Mouse (Mus musculus) hindbrain, postnatal 0 days (tissue): Measurements from ENCODE around the gene Prdm16. TPM values are rescaled to one million over a fixed set of nuclear protein-coding genes. Genes with fewer than 3 reads are reported as not detected.
A peak's percentile ranks its signal among the peaks of the same experiment; 100 is the strongest.

ENCODE experiments used
- ATAC-seq: fragments of 200-750 bp; cut with Nextera tagmentation; 2 replicates; pipeline ENCODE4 v1.8.0; 2017; ENCODE audit warnings: mild to moderate bottlenecking, moderate TSS enrichment, moderate library complexity
- DNase-seq: peaks from one replicate; pipeline ENCODE4 v3.0.0-alpha.2; 2015; ENCODE audit warnings: low spot score
- H3K27ac ChIP-seq: fragments of 300-500 bp; sonication (generic); 2 replicates; pipeline ENCODE4 v1.5.1; 2014; ENCODE audit warnings: mild to moderate bottlenecking
- H3K27me3 ChIP-seq: fragments of 300-500 bp; sonication (generic); 2 replicates; pipeline ENCODE4 v1.6.1; 2014; ENCODE audit warnings: low read length, mixed read lengths; ENCODE audit not compliant: insufficient read depth
- H3K36me3 ChIP-seq: fragments of 300-500 bp; sonication (generic); 2 replicates; pipeline ENCODE4 v1.6.1; 2014; ENCODE audit warnings: low read length, mixed read lengths; ENCODE audit not compliant: insufficient read depth
- H3K4me1 ChIP-seq: fragments of 300-500 bp; sonication (generic); 2 replicates; pipeline ENCODE4 v1.6.1; 2014; ENCODE audit warnings: antibody characterized with exemption, low read length, mixed read lengths; ENCODE audit not compliant: insufficient read depth
- H3K4me2 ChIP-seq: fragments of 300-500 bp; sonication (generic); 2 replicates; pipeline ENCODE4 v1.6.1; 2014; ENCODE audit warnings: low read depth, mild to moderate bottlenecking, low read length, moderate library complexity, mixed read lengths
- H3K4me3 ChIP-seq: fragments of 300-500 bp; sonication (generic); 2 replicates; pipeline ENCODE4 v1.5.1; 2014; ENCODE audit warnings: low read length
- H3K9ac ChIP-seq: fragments of 300-500 bp; sonication (generic); replicated peaks from 2 replicates; pipeline ENCODE4 v1.6.1; 2014; ENCODE audit warnings: mild to moderate bottlenecking, low read length, moderate library complexity, mixed read lengths
- H3K9me3 ChIP-seq: fragments of 300-500 bp; sonication (generic); 2 replicates; pipeline ENCODE4 v1.6.1; 2016; ENCODE audit warnings: low read length, mixed read lengths
- CTCF ChIP-seq: IDR thresholded peaks from 2 replicates; pipeline ENCODE4 v1.5.1; 2016; ENCODE audit warnings: antibody characterized with exemption, control low read depth, low read depth
- WGBS: fragments of 180-500 bp; shearing (Covaris S2); extraction: QIAGEN DNeasy Blood & Tissue Kit; methylation state at CpG from one replicate; pipeline ENCODE4 v1.1.7; 2014; 5-methylcytosine and 5-hydroxymethylcytosine counted together
- polyA plus RNA-seq: library from polyadenylated mRNA; unstranded; fragments of >200 nt; fragmentation: Nextera tagmentation; extraction: Ambion mirVana; gene quantifications from 2 replicates; pipeline ENCODE4 v1.2.1, GENCODE M21; 2015
- total RNA-seq: library from RNA; depleted of rRNA; stranded (reverse); fragments of >200 nt; gene quantifications from 2 replicates; pipeline ENCODE4 v1.2.3, GENCODE M21; 2014

The Prdm16 gene
- total and polyA plus RNA-seq, 2 experiments from 2014 or later: 5.3 to 10.5 TPM

DNA sequence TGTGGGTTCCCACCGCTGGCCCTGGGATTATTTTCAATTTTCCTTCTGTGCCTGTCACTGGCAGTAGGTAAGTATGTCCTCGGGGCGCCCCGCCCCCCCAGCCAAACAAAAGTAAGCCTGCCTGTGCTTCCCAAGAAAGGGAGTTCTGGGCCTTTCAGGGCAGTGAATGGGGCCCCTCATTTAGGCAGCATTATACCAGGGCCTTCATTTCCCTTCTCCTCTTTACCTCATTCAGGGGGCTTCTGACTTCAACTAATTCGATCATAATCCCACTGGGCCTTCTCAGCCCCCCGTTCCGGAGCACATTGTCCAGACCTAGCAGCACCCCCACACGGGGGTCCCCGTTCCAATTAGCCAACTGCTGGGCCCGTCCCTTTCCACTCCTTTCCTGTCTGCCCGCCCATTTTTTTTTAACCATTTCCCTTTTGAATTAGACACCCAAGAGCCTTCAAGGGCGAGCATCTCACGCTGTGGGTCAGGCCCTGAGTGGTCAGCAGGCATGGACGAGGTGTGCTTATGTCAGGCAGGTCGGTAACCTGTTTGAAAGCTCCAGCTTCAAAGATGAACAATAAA is 124.1 kb downstream of the Prdm16 start:
- Histone ChIP-seq H3K27me3 (peaks cover 17% of the 10 kb centered on the region), H3K4me3 (no peak overlapping the region)

DNA sequence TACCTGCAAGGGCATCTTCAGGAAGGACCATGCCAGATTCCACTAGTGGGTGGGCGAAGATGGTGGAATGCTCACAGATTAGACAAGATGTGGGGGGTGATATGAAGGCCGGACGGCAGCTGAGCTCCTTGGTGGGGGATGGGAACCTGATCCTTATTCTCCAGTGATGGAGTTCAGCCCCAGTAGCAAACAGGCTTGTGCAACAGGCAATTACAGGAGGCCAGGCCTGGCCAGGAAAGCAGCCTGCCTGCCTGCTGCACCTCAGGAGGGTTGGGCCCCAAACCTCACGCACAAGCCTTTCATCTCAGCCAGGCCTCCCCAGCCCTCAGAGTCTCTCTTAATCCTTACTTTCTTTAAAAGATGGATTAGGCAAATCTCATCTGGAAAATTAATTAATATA is 124.9 kb downstream of the Prdm16 start:
- H3K4me1 ChIP-seq: 0 out of 2 replicates have a peak, but pooled peaks cover 4% of the 10 kb centered on the region
- no peak overlapping the region for H3K4me3 ChIP-seq
- DNase-seq: no peak
- H3K27ac ChIP-seq: no peak overlapping the region
- H3K4me2 ChIP-seq: no peak overlapping the region
- WGBS: 62% methylated on average over 4 of the region's 4 CpGs
- no peak for ATAC-seq
- TF ChIP-seq CTCF: no peak
- no peaks in the 10 kb centered on the region for H3K9me3 ChIP-seq
- H3K36me3 ChIP-seq: no peaks in the 10 kb centered on the region
- no peak overlapping the region for H3K9ac ChIP-seq
- peaks cover 17% of the 10 kb centered on the region for H3K27me3 ChIP-seq

More for the DNA sequence above, 124.1 kb downstream of the Prdm16 start:
- no peak for DNase-seq
- WGBS: 37% methylated on average over 15 of the region's 15 CpGs
- no peak for ATAC-seq
- Histone ChIP-seq H3K4me1 (no peaks in the 10 kb centered on the region), H3K4me2 (no peak overlapping the region), H3K36me3 (no peaks in the 10 kb centered on the region), H3K27ac (no peak overlapping the region), H3K9me3 (no peaks in the 10 kb centered on the region), H3K9ac (no peak overlapping the region)
- no peak for TF ChIP-seq CTCF

DNA sequence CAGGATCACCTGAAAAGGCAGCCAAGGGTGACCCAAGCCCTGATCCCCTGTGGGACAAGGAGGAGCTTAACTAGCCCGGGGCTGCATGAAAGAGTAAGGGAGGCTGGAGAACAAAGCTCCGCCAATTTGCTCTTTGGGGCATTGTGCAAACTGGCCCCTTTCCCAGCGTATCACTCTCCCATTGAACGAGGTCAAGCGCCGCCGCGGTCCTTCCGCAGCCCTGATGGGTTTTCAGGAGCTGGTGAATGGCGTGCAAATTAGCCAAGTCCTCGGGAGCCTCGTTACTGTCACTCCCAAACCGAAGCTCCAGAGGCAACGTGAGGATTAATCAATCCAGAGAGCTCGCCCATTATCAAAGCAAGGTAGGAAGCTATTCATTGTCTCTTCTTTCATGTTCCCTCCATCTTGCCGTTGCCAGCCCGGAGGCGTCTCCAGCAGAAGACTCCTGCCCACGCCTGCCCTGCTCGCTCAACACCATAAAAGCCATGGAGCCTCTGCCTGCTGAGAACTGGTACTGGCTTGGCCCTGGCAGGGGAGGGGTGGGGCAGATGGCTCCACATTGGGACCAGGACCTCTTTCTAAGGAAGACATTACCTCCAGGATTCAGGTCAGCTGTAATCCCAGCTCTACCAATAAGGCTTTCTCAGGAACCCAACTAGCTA is 129.8 kb downstream of the Prdm16 start:
- no peak overlapping the region for H3K9ac ChIP-seq
- H3K4me3 ChIP-seq: peak overlapping the region; percentile 7; the same call in 1 of the 2 replicates
- WGBS: 7% methylated on average over 20 of the region's 20 CpGs
- no peak overlapping the region for H3K27ac ChIP-seq
- ATAC-seq (peak; percentile 43; the same call in 1 of the 2 replicates), DNase-seq (peak; percentile 68)
- no peaks in the 10 kb centered on the region for H3K9me3 ChIP-seq
- H3K4me1 ChIP-seq: 0 out of 2 replicates have a peak, but pooled peaks cover 9% of the 10 kb centered on the region
- peaks cover 18% of the 10 kb centered on the region for H3K27me3 ChIP-seq
- peak overlapping the region; percentile 34 for H3K4me2 ChIP-seq
- TF ChIP-seq CTCF: no peak
- no peaks in the 10 kb centered on the region for H3K36me3 ChIP-seq

DNA sequence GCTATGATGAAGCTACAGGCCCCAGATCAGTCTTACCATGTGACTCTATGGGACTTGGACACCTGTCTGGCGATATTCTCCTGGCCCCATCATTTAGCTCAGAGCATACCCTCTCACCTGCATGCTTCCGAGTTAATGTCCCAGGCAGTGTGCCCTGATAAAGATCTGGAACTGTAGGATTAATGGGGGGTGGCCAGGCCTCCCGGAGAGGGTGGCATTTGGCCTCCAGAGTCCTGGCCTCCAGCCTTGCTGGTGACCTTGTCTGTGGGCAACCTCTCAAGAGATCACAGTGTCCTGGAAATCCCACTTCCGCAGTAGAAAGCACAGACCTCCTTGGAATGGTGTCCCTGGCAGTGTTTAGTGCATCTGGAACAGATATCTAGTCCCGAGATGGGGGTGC is 131.4 kb downstream of the Prdm16 start:
- DNase-seq: no peak
- WGBS: 92% methylated on average over 5 of the region's 5 CpGs
- TF ChIP-seq CTCF: no peak
- Histone ChIP-seq H3K9ac (no peak overlapping the region), H3K4me2 (no peak overlapping the region), H3K36me3 (no peaks in the 10 kb centered on the region), H3K4me1 (peaks cover 20% of the 10 kb centered on the region), H3K27me3 (peaks cover 29% of the 10 kb centered on the region), H3K9me3 (no peaks in the 10 kb centered on the region), H3K4me3 (no peak overlapping the region), H3K27ac (no peak overlapping the region)
- ATAC-seq: no peak

DNA sequence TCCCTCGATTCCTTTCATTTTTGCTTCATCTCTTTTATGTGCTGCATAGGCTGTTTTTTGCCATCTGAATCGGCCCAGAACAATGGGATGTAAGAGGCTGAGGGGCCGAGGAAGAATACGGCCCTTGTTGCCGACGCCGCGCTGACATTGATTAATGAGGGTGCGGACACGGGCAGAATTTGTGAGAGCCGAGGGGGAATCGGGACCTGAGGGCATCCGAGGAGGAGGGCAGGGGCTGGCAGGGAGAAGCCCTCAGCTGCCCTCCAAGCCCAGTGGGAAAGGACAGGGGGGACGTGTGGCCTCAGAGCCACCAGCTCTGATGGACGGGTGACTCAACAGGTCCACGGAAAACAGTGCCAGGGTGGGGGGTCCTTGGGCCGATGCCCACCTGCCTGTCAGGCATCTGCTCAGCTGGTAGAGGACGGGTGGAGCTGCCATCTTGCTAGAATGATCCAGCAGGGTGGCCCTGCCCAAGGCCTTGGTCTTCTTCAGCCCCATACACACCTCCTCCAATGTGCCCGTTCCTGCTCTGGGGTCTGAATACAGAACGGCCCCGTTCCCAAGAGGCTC is 133.3 kb downstream of the Prdm16 start:
- Histone ChIP-seq H3K36me3 (no peaks in the 10 kb centered on the region), H3K9ac (no peak overlapping the region), H3K27me3 (peaks cover 22% of the 10 kb centered on the region; the same call in 1 of the 2 replicates), H3K9me3 (no peaks in the 10 kb centered on the region), H3K27ac (no peak overlapping the region), H3K4me3 (no peak overlapping the region), H3K4me2 (peak overlapping the region; percentile 13; the same call in 1 of the 2 replicates), H3K4me1 (peaks cover 35% of the 10 kb centered on the region)
- WGBS: 22% methylated on average over 21 of the region's 21 CpGs
- ATAC-seq (peak; percentile 25; the same call in 1 of the 2 replicates), DNase-seq (peak; percentile 73)
- no peak for TF ChIP-seq CTCF

DNA sequence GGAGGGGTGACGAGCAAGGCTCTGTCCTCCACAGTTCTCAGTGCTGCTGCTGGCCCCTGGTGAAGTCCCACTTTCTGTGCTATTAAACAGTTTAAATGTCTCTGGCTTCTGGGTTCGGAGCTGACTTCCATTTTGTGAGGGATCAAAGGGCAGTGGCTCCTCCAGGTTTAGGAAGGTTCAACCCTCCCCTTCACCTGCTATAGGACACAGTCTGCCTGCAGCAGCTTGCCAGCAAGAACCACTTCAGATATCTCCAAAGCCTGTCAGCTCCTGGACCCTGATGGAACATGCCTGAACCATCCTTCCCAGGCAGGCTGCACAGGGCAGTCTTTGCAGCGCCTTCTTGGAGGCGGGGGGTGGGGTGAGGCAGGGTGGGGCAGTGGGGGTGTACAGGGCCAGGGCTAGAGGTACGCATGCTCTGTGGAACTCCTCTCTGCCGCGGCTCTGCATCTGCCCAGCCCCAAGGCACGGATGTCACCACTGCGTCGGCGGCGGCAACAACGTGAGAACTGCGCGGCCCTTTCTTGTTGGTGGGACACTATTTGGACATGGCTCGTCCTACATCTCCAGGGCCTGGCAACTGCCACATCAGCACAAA is 134.2 kb downstream of the Prdm16 start:
- TF ChIP-seq CTCF: no peak
- DNase-seq (no peak), ATAC-seq (no peak)
- 40% methylated on average over 16 of the region's 16 CpGs for WGBS
- Histone ChIP-seq H3K36me3 (no peaks in the 10 kb centered on the region), H3K27me3 (peaks cover 22% of the 10 kb centered on the region; the same call in 1 of the 2 replicates), H3K4me2 (peak overlapping the region; percentile 13; the same call in 1 of the 2 replicates), H3K4me3 (no peak overlapping the region), H3K9ac (no peak overlapping the region), H3K27ac (no peak overlapping the region), H3K4me1 (peaks cover 37% of the 10 kb centered on the region), H3K9me3 (no peaks in the 10 kb centered on the region)
